Mouse (Mus musculus): ENCODE data around the gene Myh10.
A peak's percentile ranks its signal among the peaks of the same experiment; 100 is the strongest.

DNA sequence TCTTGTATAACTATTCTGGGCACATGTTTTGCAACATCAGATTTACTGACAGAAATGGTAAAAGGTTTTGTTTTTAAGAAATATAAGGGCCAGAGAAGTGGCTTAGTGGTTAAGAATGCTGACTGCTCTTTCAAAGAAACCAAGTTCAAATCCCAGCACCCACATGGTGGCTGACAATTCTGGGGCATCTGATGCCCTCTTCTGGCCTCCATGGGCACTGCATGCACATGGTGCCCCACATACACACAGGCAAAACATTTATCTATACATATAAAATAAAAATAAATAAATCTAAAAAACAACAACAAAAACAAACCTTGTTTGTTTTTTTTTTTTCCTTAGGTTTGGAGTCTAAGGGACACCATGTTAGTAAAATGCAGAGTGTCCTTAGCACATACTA, 32.8 kb downstream of the Myh10 start:
- TF ChIP-seq CTCF (IDR thresholded peaks at IDR 0.05), result peak; percentile 73
- TF ChIP-seq EP300 (IDR thresholded peaks at IDR 0.05; ENCODE audit: insufficient read depth, low read depth, low read length), result no peak
- no peak for TF ChIP-seq POLR2A (IDR thresholded peaks at IDR 0.05; ENCODE audit: insufficient read depth, low read depth, low read length)

All from heart, adult 2 months (tissue).